Mouse (Mus musculus) embryonic facial prominence, embryonic 11.5 days (tissue): ENCODE measurements around the gene Kcnma1. TPM values are rescaled to one million over a fixed set of nuclear protein-coding genes. Genes with fewer than 3 reads are reported as not detected.

Experiments used
- ATAC-seq: fragments of 200-750 bp; cut with Nextera tagmentation; replicated peaks from 2 replicates; pipeline ENCODE4 v1.8.0; 2017; ENCODE audit warnings: low read depth; ENCODE audit not compliant: insufficient number of reproducible peaks, low FRiP score, low TSS enrichment
- DNase-seq: peaks from one replicate; pipeline ENCODE4 v3.0.0-alpha.2; 2015; ENCODE audit warnings: low spot score
- H3K27ac ChIP-seq: fragments of 300-500 bp; sonication (generic); replicated peaks from 2 replicates; pipeline ENCODE4 v1.5.1; 2014; ENCODE audit warnings: mild to moderate bottlenecking, low read depth, low read length, control low read depth
- H3K27me3 ChIP-seq: fragments of 300-500 bp; sonication (generic); 2 replicates; pipeline ENCODE4 v1.6.1; 2014; ENCODE audit warnings: mild to moderate bottlenecking, low read length, moderate library complexity, mixed read lengths; ENCODE audit not compliant: control insufficient read depth, insufficient read depth
- H3K36me3 ChIP-seq: fragments of 300-500 bp; sonication (generic); replicated peaks from 2 replicates; pipeline ENCODE4 v1.6.1; 2014; ENCODE audit warnings: low read depth, mild to moderate bottlenecking, low read length, moderate library complexity, mixed read lengths; ENCODE audit not compliant: control insufficient read depth, insufficient read depth
- H3K4me1 ChIP-seq: fragments of 300-500 bp; sonication (generic); 2 replicates; pipeline ENCODE4 v1.6.1; 2014; ENCODE audit warnings: low read length, mixed read lengths; ENCODE audit not compliant: control insufficient read depth, insufficient read depth
- H3K4me2 ChIP-seq: fragments of 300-500 bp; sonication (generic); 2 replicates; pipeline ENCODE4 v1.6.1; 2014; ENCODE audit warnings: low read depth, mild to moderate bottlenecking, control low read depth, low read length, moderate library complexity
- H3K4me3 ChIP-seq: fragments of 300-500 bp; sonication (generic); 2 replicates; pipeline ENCODE4 v1.5.1; 2014; ENCODE audit warnings: low read depth, low read length, control low read depth
- H3K9ac ChIP-seq: fragments of 300-500 bp; sonication (generic); replicated peaks from 2 replicates; pipeline ENCODE4 v1.6.1; 2014; ENCODE audit warnings: mild to moderate bottlenecking, control low read depth, low read length
- H3K9me3 ChIP-seq: fragments of 300-500 bp; sonication (generic); replicated peaks from 2 replicates; pipeline ENCODE4 v1.6.1; 2016; ENCODE audit warnings: mild to moderate bottlenecking, low read length, inconsistent platforms, mixed read lengths; ENCODE audit not compliant: control insufficient read depth
- WGBS: fragments of 180-500 bp; shearing (Covaris S2); extraction: QIAGEN DNeasy Blood & Tissue Kit; methylation state at CpG from one replicate; pipeline ENCODE4 v1.1.7; 2014; 5-methylcytosine and 5-hydroxymethylcytosine counted together
- polyA plus RNA-seq: library from polyadenylated mRNA; unstranded; fragments of >200 nt; fragmentation: Nextera tagmentation; extraction: Ambion mirVana; gene quantifications from 2 replicates; pipeline ENCODE4 v1.2.1, GENCODE M21; 2014

Kcnma1 gene
- polyA plus RNA-seq, 1 experiment from 2014 or later = 0.87 TPM

- no peaks in the 10 kb centered on the region for H3K36me3 ChIP-seq
- no peaks in the 10 kb centered on the region for H3K27me3 ChIP-seq
- no peak overlapping the region for H3K27ac ChIP-seq
- DNase-seq (no peak), ATAC-seq (no peak)
- no peaks in the 10 kb centered on the region for H3K4me1 ChIP-seq
- H3K4me3 ChIP-seq = no peak overlapping the region
- no peak overlapping the region for H3K4me2 ChIP-seq
- H3K9me3 ChIP-seq = no peaks in the 10 kb centered on the region
- no peak overlapping the region for H3K9ac ChIP-seq
- 86% methylated on average over 3 of the region's 3 CpGs for WGBS
These were observed 91.5 kb downstream of the Kcnma1 start for GRCm38 (mm10) chr14:23922755-23923154.

GRCm38 (mm10) chr14:23911108-23911629 is 103.1 kb downstream of the Kcnma1 start:
- Histone ChIP-seq H3K4me1 (no peaks in the 10 kb centered on the region), H3K36me3 (no peaks in the 10 kb centered on the region), H3K9ac (no peak overlapping the region), H3K4me2 (no peak overlapping the region), H3K4me3 (no peak overlapping the region), H3K27ac (no peak overlapping the region), H3K9me3 (no peaks in the 10 kb centered on the region), H3K27me3 (no peaks in the 10 kb centered on the region)
- DNase-seq (no peak), ATAC-seq (no peak)
- 69% methylated on average over 1 of the region's 1 CpGs for WGBS

DNA sequence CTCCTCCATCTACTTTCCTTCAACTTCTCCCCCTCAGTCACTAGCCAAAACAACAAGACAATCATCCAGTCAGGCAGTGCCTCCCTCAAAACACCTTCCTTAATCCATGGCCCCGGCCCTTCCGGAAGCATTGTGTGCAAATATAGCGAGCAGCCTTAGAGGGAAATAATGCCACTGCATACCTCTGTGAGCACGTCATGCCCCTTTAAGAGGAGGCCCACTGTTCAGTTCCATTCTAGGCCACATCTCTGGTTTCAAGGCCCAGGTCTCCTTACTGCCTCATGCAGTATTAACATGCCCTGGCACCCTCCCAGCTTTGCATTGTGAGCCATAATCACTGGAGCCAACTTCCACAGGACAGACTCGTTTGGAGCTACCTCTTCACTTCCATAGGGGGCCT is 105.7 kb downstream of the Kcnma1 start:
- ATAC-seq = no peak

DNA sequence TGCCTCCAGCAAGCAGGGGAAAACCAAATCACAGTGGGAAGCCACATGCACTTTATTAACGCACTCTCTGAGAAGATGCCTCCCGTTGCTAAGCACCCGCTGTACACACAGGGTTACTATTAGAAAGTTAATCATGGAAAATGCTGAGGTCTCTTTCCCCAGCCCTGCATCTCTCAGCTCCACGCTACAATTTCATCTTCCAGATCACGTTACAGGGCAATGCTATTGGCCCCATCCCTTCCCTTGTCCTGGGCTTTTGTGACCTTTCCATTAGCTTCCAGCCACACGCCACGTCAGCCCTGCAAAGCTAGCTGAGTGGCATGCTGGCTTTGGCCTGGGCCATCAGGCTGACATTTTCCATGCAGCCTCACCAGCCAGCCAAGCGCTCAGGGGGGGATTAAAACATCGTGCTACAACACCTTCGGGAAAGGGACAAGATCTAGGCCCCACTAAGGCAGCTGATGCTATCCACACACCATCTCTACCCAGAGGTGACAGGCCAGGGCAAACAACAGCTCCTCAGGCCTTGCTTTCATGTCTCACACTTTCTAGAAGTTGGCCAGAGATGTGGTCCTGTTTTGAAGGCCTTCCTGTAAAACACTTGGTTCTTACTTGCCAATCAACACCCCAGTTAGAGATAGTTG is 111.5 kb downstream of the Kcnma1 start:
- H3K27me3 ChIP-seq = no peaks in the 10 kb centered on the region
- ATAC-seq (0 out of 2 replicates have a peak, but pooled peaks have one; percentile 39), DNase-seq (peak; percentile 70)
- no peak overlapping the region for H3K4me3 ChIP-seq
- H3K4me2 ChIP-seq = no peak overlapping the region
- H3K9me3 ChIP-seq = no peaks in the 10 kb centered on the region
- 30% methylated on average over 10 of the region's 10 CpGs for WGBS
- H3K9ac ChIP-seq = no peak overlapping the region
- H3K36me3 ChIP-seq = no peaks in the 10 kb centered on the region
- no peak overlapping the region for H3K27ac ChIP-seq
- no peaks in the 10 kb centered on the region for H3K4me1 ChIP-seq

More for the DNA sequence above, 105.7 kb downstream of the Kcnma1 start:
- Histone ChIP-seq H3K4me3 (no peak overlapping the region), H3K27ac (no peak overlapping the region), H3K9ac (no peak overlapping the region), H3K36me3 (no peaks in the 10 kb centered on the region), H3K4me2 (no peak overlapping the region), H3K9me3 (no peaks in the 10 kb centered on the region), H3K27me3 (no peaks in the 10 kb centered on the region), H3K4me1 (no peaks in the 10 kb centered on the region)
- no peak for DNase-seq
- 81% methylated on average over 5 of the region's 5 CpGs for WGBS

- H3K36me3 ChIP-seq = no peaks in the 10 kb centered on the region
- no peaks in the 10 kb centered on the region for H3K4me1 ChIP-seq
- ATAC-seq = no peak
- WGBS = 84% methylated on average over 5 of the region's 5 CpGs
- no peaks in the 10 kb centered on the region for H3K27me3 ChIP-seq
- no peaks in the 10 kb centered on the region for H3K9me3 ChIP-seq
- H3K4me3 ChIP-seq = no peak overlapping the region
- no peak overlapping the region for H3K27ac ChIP-seq
- H3K9ac ChIP-seq = no peak overlapping the region
- no peak for DNase-seq
- no peak overlapping the region for H3K4me2 ChIP-seq
These were observed 114.8 kb downstream of the Kcnma1 start for GRCm38 (mm10) chr14:23899462-23899861.

DNA sequence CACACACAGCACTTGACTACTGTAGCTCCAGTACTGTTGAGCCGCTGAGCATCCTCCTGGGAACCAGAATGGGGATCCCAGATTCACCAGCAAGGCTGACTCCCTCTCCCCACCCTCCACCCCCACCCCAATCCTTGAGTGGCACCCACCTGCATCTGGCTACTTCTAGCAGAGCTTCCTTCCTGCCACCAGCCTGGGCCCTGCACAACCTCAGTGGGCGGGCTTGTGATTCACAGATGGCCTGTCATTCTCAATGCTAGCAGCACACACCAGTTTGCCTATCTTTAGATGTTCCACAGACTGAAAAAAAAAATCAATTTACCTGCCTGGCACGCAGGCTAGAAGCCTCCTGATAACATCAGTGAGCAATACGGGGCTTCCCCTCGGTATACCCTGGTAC is 116.5 kb downstream of the Kcnma1 start:
- ATAC-seq (no peak), DNase-seq (no peak)
- WGBS = 81% methylated on average over 5 of the region's 5 CpGs
- Histone ChIP-seq H3K4me3 (no peak overlapping the region), H3K4me1 (no peaks in the 10 kb centered on the region), H3K36me3 (no peaks in the 10 kb centered on the region), H3K9me3 (no peaks in the 10 kb centered on the region), H3K4me2 (no peak overlapping the region), H3K9ac (no peak overlapping the region), H3K27me3 (no peaks in the 10 kb centered on the region), H3K27ac (no peak overlapping the region)

DNA sequence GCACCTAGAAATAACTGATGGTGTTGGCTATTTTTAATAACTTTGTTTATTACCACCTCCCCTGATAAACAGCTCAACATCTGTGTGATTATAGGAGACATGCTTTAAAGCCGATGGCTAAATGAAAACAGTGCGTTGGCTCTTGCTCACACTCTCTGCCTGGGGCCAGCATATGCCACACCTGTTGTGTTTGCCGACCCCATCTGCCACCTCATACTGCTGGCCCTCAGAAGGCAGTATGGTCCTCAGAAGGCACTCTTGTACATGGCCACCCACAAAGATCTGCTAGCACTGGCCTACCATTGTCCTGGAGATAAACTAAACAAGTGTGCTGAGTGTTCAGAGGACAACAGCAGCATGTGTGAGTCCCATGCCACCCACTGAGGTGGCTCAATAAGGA is 118.3 kb downstream of the Kcnma1 start:
- Histone ChIP-seq H3K9me3 (no peaks in the 10 kb centered on the region), H3K36me3 (no peaks in the 10 kb centered on the region), H3K4me3 (no peak overlapping the region), H3K27ac (no peak overlapping the region), H3K9ac (no peak overlapping the region), H3K4me1 (no peaks in the 10 kb centered on the region), H3K27me3 (no peaks in the 10 kb centered on the region), H3K4me2 (no peak overlapping the region)
- no peak for ATAC-seq
- WGBS = 80% methylated on average over 3 of the region's 3 CpGs
- no peak for DNase-seq

DNA sequence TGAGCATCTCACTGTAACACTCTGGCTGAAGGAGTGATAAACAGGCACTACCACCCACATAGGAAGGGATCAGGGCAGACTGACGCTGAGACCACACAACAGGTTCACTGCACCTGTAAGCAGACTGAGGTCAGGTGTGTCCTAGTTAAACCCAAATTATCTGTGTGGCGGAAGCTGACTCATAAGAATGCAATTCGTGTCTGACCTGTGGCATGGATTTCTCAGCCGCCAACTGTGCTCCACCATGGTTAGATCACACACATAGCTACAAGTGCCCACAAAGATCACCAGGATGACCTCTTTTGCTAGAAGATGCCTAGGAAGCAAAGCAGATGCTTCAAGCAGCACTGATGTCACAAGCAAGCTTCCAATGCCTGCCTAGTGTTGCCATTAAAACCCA is 128.2 kb downstream of the Kcnma1 start:
- Histone ChIP-seq H3K9ac (no peak overlapping the region), H3K4me3 (no peak overlapping the region), H3K27ac (no peak overlapping the region), H3K4me2 (no peak overlapping the region), H3K27me3 (no peaks in the 10 kb centered on the region), H3K36me3 (no peaks in the 10 kb centered on the region), H3K4me1 (no peaks in the 10 kb centered on the region), H3K9me3 (no peaks in the 10 kb centered on the region)
- DNase-seq (no peak), ATAC-seq (no peak)
- WGBS = 79% methylated on average over 4 of the region's 4 CpGs
